Mouse (Mus musculus) retina, adult 2 months (tissue): ENCODE results near the gene Atp2c1.

Experiments
- DNase-seq: peaks from one replicate; pipeline ENCODE4 v3.0.0-alpha.2; 2012; ENCODE audit warnings: low read depth, low spot score

Atp2c1 gene

DNA sequence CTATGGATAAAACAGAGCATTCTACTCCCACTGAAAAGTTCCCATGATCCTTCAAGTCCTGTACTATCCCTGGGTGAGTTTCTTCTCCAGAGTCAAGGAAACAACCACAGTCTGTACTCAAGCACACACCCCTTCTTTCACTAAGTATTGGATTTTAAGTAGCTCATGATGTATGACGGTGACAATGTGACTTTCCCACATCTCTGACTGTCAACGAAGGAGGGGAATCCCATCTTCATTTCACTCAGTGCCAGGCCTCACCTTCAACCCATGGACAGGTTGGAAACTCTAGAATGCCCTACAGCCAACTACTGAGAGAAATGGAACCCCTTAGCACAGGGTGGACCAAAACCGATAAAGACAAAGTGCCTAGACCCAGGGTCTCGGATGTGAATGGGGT is 160.9 kb downstream of the Atp2c1 start:
- DNase-seq: no peak

DNA sequence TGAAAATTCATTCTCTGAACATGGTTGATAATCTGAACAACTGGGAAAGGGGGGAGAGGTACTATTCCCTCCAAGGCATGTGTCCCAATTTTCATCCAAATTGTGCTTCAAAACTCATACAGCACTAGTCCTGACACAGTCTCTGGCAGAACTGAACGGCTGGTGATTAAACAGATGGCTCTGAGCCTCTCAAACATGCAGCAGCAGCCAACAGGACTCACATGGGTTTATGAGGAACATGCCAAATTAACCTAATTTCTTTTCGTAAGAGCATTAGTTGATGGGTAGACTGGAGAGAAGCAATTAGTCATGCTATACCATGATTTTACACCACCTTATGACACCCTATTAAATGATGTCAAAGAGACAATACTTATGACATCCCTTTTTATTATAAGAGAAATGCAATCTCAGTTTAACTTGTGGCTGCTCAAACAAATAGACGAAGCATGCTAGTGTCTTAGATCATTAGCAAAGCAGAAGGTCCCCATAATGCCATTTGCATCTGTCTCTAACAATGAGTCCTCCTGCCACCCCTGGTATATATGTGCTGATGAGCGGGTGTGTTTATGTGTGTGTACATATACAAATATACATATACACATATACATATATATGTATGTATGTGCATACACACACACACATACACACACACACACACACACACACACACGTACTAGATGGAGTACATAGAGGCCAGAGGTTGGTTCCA is 163.4 kb downstream of the Atp2c1 start:
- DNase-seq: no peak

DNA sequence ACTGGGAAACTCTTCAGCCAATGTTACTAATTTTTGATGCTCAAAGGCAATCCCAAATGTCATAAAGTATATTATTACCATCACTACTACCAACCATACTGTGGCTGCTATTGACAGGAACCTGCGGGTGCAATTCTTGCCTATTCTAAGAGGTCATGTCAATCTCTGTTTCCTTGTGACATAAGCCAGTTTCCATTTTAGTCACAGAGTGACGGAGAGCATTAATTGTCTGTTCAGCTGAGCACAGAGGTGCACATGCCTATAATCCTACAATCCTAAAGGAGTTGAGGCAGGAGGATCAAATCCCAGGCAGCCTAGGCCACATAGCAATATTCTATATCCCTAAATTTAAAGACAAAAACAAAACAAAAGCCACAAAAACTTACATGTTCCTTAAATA is 164.9 kb downstream of the Atp2c1 start:
- DNase-seq: no peak
